Mouse (Mus musculus) T-helper 1 cell (primary cell): Measurements from ENCODE around the gene Pttg1.

ENCODE experiments used
- in situ Hi-C: fragments of 300-600 bp; cut with MboI, MseI; formaldehyde crosslinking; loops from one replicate; pipeline ENCODE4 v1.15.1; 2025; ENCODE audit warnings: high pct_unique_total_duplicates

The Pttg1 gene

GRCm38 (mm10) chr11:43377083-43377850 lies 48.8 kb downstream of the Pttg1 start:
- in situ Hi-C loops, result no loop called here

- in situ Hi-C loops, result no loop called here
Measured at GRCm38 (mm10) chr11:43376598-43376997, 49.5 kb downstream of the Pttg1 start.

- in situ Hi-C loops, result loop anchor here (5.0 kb wide), 1 partner anchor 37 kb away; no protein-coding TSS in a partner anchor
Measured at GRCm38 (mm10) chr11:43374956-43375355, 51.1 kb downstream of the Pttg1 start.

GRCm38 (mm10) chr11:43373367-43373766 lies 52.7 kb downstream of the Pttg1 start:
- in situ Hi-C loops, result loop anchor here (5.0 kb wide), 1 partner anchor 39 kb away; no protein-coding TSS in a partner anchor

GRCm38 (mm10) chr11:43371807-43372206 lies 54.2 kb downstream of the Pttg1 start:
- in situ Hi-C loops, result loop anchor here (5.0 kb wide), 1 partner anchor 40 kb away; no protein-coding TSS in a partner anchor
